In genomic region chr5:139479088-139479487, GRCm38 (mm10) we compare ENCODE assay signal across 13 mouse cellular contexts.
DNase-seq lines count a peak whose midpoint lies in the region; ATAC-seq lines count a peak whose summit lies in the region.
"Had no signal": no experiment of that assay in that cellular context is flagged by ENCODE, and none has a peak within 500 bp of the region (broad histone marks: within the 10 kb centered on the region; RNA-seq: fewer than 3 reads in every experiment).

No protein-coding gene starts in this region.

- no peak for ATAC-seq in cerebellum, adult (ENCODE audit: insufficient number of reproducible peaks, low FRiP score, low TSS enrichment)
- ATAC-seq: forebrain, embryonic 13.5 days; liver, embryonic 12.5 days had no signal

- DNase-seq in cerebellum, adult 8-10 months, result peak; percentile 25
- peak; percentile 69 to 81 for DNase-seq in urinary bladder, adult 18-20 months (ENCODE audit: low spot score in 2 of 2)
- DNase-seq in urinary bladder, postnatal 4 days (ENCODE audit: low spot score in 2 of 2), result no peak
- DNase-seq in lung, postnatal 36 days, result peak; percentile 72
- peak; percentile 6 for DNase-seq in yolk sac, embryonic 10.5 days (ENCODE audit: low spot score)
- no peak for DNase-seq in spleen, postnatal 14 days (ENCODE audit: low spot score in 2 of 2)
- DNase-seq in Muller cell, postnatal 12 days (ENCODE audit: inconsistent ontology term), result no peak
- DNase-seq: gastrocnemius, postnatal 25 days; heart, postnatal 4 days; kidney, adult 8-10 months had no signal

Comparison
In these comparisons a context has a peak if more than half of its experiments do, and no peak if none do; other contexts are left out.
1. DNase-seq: peak in cerebellum, adult 8-10 months (single experiment), urinary bladder, adult 18-20 months (2 of 2), lung, postnatal 36 days (single experiment) and yolk sac, embryonic 10.5 days (single experiment); none in urinary bladder, postnatal 4 days (0 of 2), spleen, postnatal 14 days (0 of 2) and Muller cell, postnatal 12 days (single experiment).